Mouse (Mus musculus): Measurements from ENCODE around the gene Ccdc65.

DNA sequence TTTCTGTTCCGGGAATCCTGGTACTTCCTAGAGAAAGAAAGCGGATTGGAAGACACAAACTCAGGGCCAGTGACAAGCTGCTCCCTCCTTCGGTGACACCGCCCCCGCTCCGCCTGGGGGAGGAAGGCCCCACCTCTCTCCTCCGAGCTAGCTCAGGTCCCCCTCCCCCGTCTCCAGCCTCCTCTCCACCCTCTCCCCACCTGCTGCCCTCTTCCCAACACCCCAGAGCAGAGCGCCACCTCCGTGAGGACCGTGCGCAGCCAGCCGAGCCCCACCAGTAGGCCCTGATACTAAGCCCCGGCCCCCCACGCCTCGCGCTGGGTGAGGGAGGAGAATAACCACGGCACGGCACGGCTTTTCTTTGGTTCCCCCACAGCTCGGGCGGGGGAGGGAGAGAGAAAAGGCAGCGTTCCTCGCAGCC lies 54.2 kb downstream of the Ccdc65 start:
- TF ChIP-seq CTCF (IDR thresholded peaks at IDR 0.05; ENCODE audit: low read depth, low read length) (no peak), EP300 (IDR thresholded peaks at IDR 0.05; ENCODE audit: insufficient read depth, low read depth, low read length) (no peak), POLR2A (IDR thresholded peaks at IDR 0.05; ENCODE audit: insufficient read depth, low read length) (no peak)

All from ES-Bruce4 (cell line).